Mouse (Mus musculus) myocyte (in vitro differentiated cells): Measurements from ENCODE around the gene Nalcn.

Experiments used
- CEBPB ChIP-seq: IDR thresholded peaks from 2 replicates; pipeline ENCODE4 v1.6.1; 2011; ENCODE audit warnings: mild to moderate bottlenecking, moderate library complexity; ENCODE audit not compliant: poor library complexity, insufficient read depth, severe bottlenecking
- E2F4 ChIP-seq: IDR thresholded peaks from one replicate; pipeline ENCODE4 v1.6.1; 2011; ENCODE audit warnings: mild to moderate bottlenecking, control low read depth, moderate library complexity; ENCODE audit not compliant: insufficient read depth
- MAX ChIP-seq: IDR thresholded peaks from one replicate; pipeline ENCODE4 v1.6.1; 2011; ENCODE audit warnings: low read depth, mild to moderate bottlenecking, control low read depth
- MYOG ChIP-seq, 3 experiments: IDR thresholded peaks; one replicate each; pipeline ENCODE4 v1.6.1; 2011; ENCODE audit warnings: control low read depth in 2 of 3, low read depth in 2 of 3, mild to moderate bottlenecking in 2 of 3; ENCODE audit not compliant: insufficient read length in 2 of 3, control insufficient read depth in 1 of 3, insufficient read depth in 1 of 3
- POLR2A ChIP-seq: IDR thresholded peaks from one replicate; pipeline ENCODE4 v1.6.1; 2011; ENCODE audit warnings: low read depth, mild to moderate bottlenecking, control low read depth, moderate library complexity; ENCODE audit not compliant: insufficient read length
- TCF12 ChIP-seq: IDR thresholded peaks from one replicate; pipeline ENCODE4 v1.6.1; 2011; ENCODE audit warnings: mild to moderate bottlenecking, control low read depth; ENCODE audit not compliant: poor library complexity, insufficient read depth, severe bottlenecking

GRCm38 (mm10) chr14:123664451-123664850 is 37.5 kb upstream of the Nalcn start:
- TF ChIP-seq CEBPB (no peak), TCF12 (no peak), MYOG (IDR thresholded peaks at IDR 0.05; ENCODE audit: control insufficient read depth in 1 of 3, insufficient read depth in 1 of 3, insufficient read length in 2 of 3, low read depth in 2 of 3) (no peak), MAX (no peak), POLR2A (no peak), E2F4 (no peak)
